Mouse (Mus musculus): Measurements from ENCODE around the gene Tmem121b.

DNA sequence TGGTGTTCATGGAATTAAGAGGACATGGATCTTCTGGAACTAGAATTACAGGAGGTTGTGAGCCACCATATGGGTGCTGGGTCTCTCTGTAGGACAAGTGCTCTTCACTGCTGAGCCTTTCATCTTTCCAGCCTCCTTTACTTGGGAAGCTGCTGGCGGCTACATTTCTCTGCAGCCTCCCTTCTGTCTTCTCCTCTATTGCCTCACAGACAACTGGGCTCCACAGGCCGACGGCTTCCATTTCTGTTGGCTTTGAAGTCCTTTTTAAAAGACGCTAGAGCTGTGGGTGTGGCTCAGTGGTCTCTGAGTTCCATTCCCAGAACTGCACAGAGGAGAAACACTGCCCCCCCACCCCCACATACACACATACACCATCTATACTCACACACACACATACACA lies 28.2 kb downstream of the Tmem121b start:
- TF ChIP-seq CTCF (IDR thresholded peaks at IDR 0.05; ENCODE audit: insufficient read depth, low read length) (no peak), POLR2A (IDR thresholded peaks at IDR 0.05; ENCODE audit: borderline replicate concordance, extremely low read depth, low read depth, low read length) (no peak)

Measured in lung, adult 2 months (tissue).